Comparison of ENCODE assay signal across 9 mouse cellular contexts in the genomic region with DNA sequence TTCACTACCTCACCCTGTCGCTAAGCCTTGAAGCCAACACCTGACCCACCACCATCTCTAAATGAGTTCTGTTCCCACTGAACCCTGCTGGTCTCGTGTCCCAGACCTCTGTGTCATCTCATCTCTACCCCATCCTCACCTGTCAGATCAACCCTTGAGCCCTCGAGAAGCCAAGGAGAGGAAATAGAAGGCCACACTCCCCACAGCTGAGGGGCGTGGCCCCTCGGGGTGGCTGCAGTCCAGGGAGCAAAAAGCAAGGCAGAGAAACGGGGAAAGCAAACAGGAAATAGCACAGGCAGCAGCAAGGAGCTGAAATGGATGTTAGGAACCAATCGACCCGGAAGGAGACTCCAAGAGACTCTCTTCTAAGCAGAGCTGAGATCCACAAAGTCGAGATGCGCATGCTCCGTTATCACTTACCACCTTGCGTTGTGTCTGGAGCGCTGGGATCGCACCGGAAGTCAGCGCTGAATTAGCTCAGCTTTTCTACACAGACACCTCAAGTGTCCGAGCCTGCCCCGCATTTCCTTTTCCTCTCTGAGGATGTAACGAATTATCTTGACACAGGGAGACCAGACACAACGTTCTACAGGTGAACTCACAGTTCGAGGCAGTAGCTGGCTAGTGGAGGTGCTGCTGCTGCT. TPM values are rescaled to one million over a fixed set of nuclear protein-coding genes. Genes with fewer than 3 reads are reported as not detected.
DNase-seq lines count a peak whose midpoint lies in the region; ATAC-seq and TF ChIP-seq lines count a peak whose summit lies in the region.
"Had no signal": no experiment of that assay in that cellular context is flagged by ENCODE, and none has a peak within 500 bp of the region (broad histone marks: within the 10 kb centered on the region; RNA-seq: fewer than 3 reads in every experiment).

No protein-coding gene starts in this region.

- no peaks in the 10 kb centered on the region for H3K4me1 ChIP-seq in lung, postnatal 0 days (ENCODE audit: insufficient read depth, low read depth, low read length)
- H3K4me1 ChIP-seq in lung, adult 2 months (ENCODE audit: control insufficient read depth, insufficient read depth, low read length) = peaks cover 3% of the 10 kb centered on the region; the same call in 1 of the 2 replicates
- H3K4me1 ChIP-seq in intestine, postnatal 0 days (replicated peaks; ENCODE audit: control insufficient read depth, insufficient read depth, low read length) = no peaks in the 10 kb centered on the region

- no peak for TF ChIP-seq POLR2A in lung, adult 2 months (IDR thresholded peaks at IDR 0.05; ENCODE audit: borderline replicate concordance, extremely low read depth, low read depth, low read length)

- no peak for TF ChIP-seq CTCF in lung, postnatal 0 days (IDR thresholded peaks at IDR 0.05)
- no peak for TF ChIP-seq CTCF in lung, adult 2 months (IDR thresholded peaks at IDR 0.05; ENCODE audit: insufficient read depth, low read length)
- TF ChIP-seq CTCF in intestine, postnatal 0 days (IDR thresholded peaks at IDR 0.05; ENCODE audit: low read depth) = no peak

- no peaks in the 10 kb centered on the region for H3K36me3 ChIP-seq in lung, postnatal 0 days (ENCODE audit: insufficient read depth, low read length)
- H3K36me3 ChIP-seq in intestine, postnatal 0 days (ENCODE audit: control insufficient read depth, insufficient read depth) = no peaks in the 10 kb centered on the region

- no peak for ATAC-seq in cerebellum, adult (ENCODE audit: insufficient number of reproducible peaks, low FRiP score, low TSS enrichment)
- ATAC-seq in lung, postnatal 0 days = no peak
- ATAC-seq in intestine, postnatal 0 days = peak; percentile 68

- H3K27ac ChIP-seq in lung, postnatal 0 days (ENCODE audit: low read length) = no peak overlapping the region
- H3K27ac ChIP-seq in intestine, postnatal 0 days (ENCODE audit: low read depth, low read length) = no peak overlapping the region

- no peak overlapping the region for H3K4me3 ChIP-seq in lung, postnatal 0 days (ENCODE audit: low read depth, low read length)
- no peak overlapping the region for H3K4me3 ChIP-seq in lung, adult 2 months (replicated peaks; ENCODE audit: extremely low read depth, low read depth, low read length)
- H3K4me3 ChIP-seq in intestine, postnatal 0 days (ENCODE audit: low read depth, low read length) = no peak overlapping the region

- peak; percentile 53 for DNase-seq in cerebellum, adult 9-11 months
- DNase-seq in lung, postnatal 0 days (ENCODE audit: low spot score) = no peak
- no peak for DNase-seq in lung, adult 2 months
- DNase-seq in thymus, postnatal 10 days (ENCODE audit: low spot score in 2 of 2) = peak; percentile 12 to 13
- DNase-seq in right cerebral cortex, postnatal 36 days (ENCODE audit: low spot score in 2 of 2) = no peak
- no peak for DNase-seq in spleen, postnatal 10 days (ENCODE audit: low spot score in 2 of 2)
- DNase-seq: gastrocnemius, postnatal 14 days had no signal

- 27% methylated on average over 21 of the region's 21 CpGs for WGBS in lung, postnatal 0 days
- 25% methylated on average over 21 of the region's 21 CpGs for WGBS in lung, adult 2 months
- 30% methylated on average over 21 of the region's 21 CpGs for WGBS in intestine, postnatal 0 days

- no peak for TF ChIP-seq EP300 in lung, postnatal 0 days (IDR thresholded peaks at IDR 0.05)

- H3K4me2 ChIP-seq in lung, postnatal 0 days (replicated peaks; ENCODE audit: low read depth, low read length) = peak overlapping the region; percentile 25; the same call in 1 of the 2 replicates
- H3K4me2 ChIP-seq in intestine, postnatal 0 days (replicated peaks; ENCODE audit: low read depth) = peak overlapping the region; percentile 41

- H3K27me3 ChIP-seq in lung, postnatal 0 days (replicated peaks; ENCODE audit: insufficient read depth, low read length) = 0 out of 2 replicates have a peak, but pooled peaks cover 4% of the 10 kb centered on the region
- no peaks in the 10 kb centered on the region for H3K27me3 ChIP-seq in intestine, postnatal 0 days (replicated peaks; ENCODE audit: control insufficient read depth, insufficient read depth, low read length)

- H3K9ac ChIP-seq in lung, postnatal 0 days (replicated peaks; ENCODE audit: low read depth) = no peak overlapping the region
- H3K9ac ChIP-seq in intestine, postnatal 0 days (ENCODE audit: low read depth, low read length) = no peak overlapping the region

- no peaks in the 10 kb centered on the region for H3K9me3 ChIP-seq in lung, postnatal 0 days (ENCODE audit: low read length)
- H3K9me3 ChIP-seq in intestine, postnatal 0 days (ENCODE audit: control insufficient read depth) = no peaks in the 10 kb centered on the region

RNA-seq across cellular contexts. Expression of a gene that starts 18.4 kb away (rescaled TPM):
- polyA plus RNA-seq in lung, postnatal 0 days (2015; fragmentation: Nextera tagmentation; extraction: Ambion mirVana) = 27.9 and 32.1 TPM in 2 replicates
- 7.3 and 7.9 TPM in 2 replicates for polyA plus RNA-seq in lung, adult 2 months (2012; rRNA removed)
- 104 TPM in 2 replicates for polyA plus RNA-seq in intestine, postnatal 0 days (2015; fragmentation: Nextera tagmentation; extraction: Ambion mirVana)

Comparison
In these comparisons a context has a peak if more than half of its experiments do, and no peak if none do; other contexts are left out.
1. DNase-seq: peak in cerebellum, adult 9-11 months (single experiment) and thymus, postnatal 10 days (2 of 2); none in lung, postnatal 0 days (single experiment), lung, adult 2 months (single experiment), right cerebral cortex, postnatal 36 days (0 of 2) and spleen, postnatal 10 days (0 of 2).